Mouse (Mus musculus): ENCODE measurements around the gene Faap24. TPM values are rescaled to one million over a fixed set of nuclear protein-coding genes. Genes with fewer than 3 reads are reported as not detected.

Gene Faap24
- polyA plus RNA-seq, 1 experiment from 2014 or later: 24.2 TPM

DNA sequence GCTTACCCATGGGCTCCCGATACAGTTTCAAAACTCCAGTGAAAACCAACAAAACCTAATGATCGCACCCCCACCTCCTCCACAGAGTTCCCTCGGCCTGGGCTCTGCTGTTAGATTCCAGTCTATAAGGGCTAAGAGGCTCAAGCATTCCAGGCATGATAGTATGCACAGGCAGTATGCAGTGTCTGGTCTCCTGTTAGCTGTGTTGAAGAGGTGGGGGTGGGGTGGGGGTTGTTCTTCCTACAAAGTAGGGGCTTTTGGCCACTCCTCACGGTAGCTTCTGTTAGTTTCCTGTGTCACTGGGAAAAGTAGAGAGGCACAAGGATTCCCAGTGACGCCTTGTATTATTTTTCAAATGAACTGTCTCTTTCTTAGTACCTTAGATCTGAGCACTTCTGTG, 34.4 kb downstream of the Faap24 start:
- H3K4me1 ChIP-seq: no peaks in the 10 kb centered on the region
- WGBS: 84% methylated on average over 5 of the region's 5 CpGs
- H3K9me3 ChIP-seq: no peaks in the 10 kb centered on the region
- H3K36me3 ChIP-seq: no peaks in the 10 kb centered on the region
- no peaks in the 10 kb centered on the region for H3K27me3 ChIP-seq (replicated peaks)
- ATAC-seq (ENCODE audit: low FRiP score, low read depth): no peak
- no peak overlapping the region for H3K9ac ChIP-seq
- no peak overlapping the region for H3K4me2 ChIP-seq (replicated peaks)
- no peak overlapping the region for H3K27ac ChIP-seq
- H3K4me3 ChIP-seq: no peak overlapping the region

DNA sequence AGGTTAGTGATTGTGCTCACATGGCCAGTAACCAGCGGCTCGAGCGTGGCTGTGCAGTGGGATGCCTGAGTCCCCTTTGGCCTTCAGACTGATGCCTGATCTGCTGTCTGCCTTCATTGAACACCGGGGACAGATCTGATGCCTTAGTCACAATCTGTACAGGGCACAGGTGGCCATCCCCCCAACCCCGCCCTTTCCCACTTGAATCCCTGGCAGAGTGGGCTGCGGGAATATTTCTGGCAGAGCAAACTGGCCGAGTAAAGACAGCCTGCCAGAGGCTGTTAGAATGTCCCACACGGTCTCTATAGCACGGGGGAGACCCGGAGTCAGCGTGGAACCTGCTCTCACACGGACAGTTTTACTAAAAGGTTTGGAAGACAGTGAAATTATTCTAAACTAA, 39.0 kb downstream of the Faap24 start:
- 91% methylated on average over 12 of the region's 12 CpGs for WGBS
- H3K4me2 ChIP-seq (replicated peaks): no peak overlapping the region
- no peak for ATAC-seq (ENCODE audit: low FRiP score, low read depth)
- H3K9me3 ChIP-seq: 0 out of 2 replicates have a peak, but pooled peaks cover 3% of the 10 kb centered on the region
- no peaks in the 10 kb centered on the region for H3K4me1 ChIP-seq
- H3K27me3 ChIP-seq (replicated peaks): no peaks in the 10 kb centered on the region
- H3K36me3 ChIP-seq: no peaks in the 10 kb centered on the region
- H3K9ac ChIP-seq: no peak overlapping the region
- H3K27ac ChIP-seq: no peak overlapping the region
- H3K4me3 ChIP-seq: no peak overlapping the region

DNA sequence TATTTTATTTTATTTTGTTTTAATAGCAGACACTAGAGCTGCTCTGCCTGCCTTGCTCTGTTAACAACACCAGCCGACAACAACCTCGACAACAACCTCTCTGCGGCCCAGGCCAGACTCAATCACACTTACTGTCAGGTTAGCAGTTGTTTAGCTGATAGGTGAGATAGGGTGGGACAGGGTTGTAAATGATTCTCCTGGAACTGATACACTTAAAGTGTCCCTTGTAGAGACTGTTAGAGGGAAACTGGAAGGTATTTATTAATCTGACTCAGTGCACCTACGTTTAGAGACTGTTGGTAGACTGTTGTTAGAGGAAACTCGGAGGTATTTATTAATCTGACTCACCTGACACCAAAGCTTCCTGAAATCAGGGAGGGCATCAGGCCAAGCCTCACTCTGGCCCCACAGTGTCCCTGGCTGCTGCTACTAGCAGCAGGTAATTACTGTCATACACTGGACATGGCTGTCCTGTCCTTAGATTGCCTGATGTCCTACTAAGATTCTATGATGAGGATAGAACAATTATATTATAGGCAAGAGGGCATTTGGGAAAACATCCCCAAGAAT, 41.2 kb downstream of the Faap24 start:
- Histone ChIP-seq H3K36me3 (no peaks in the 10 kb centered on the region), H3K27me3 (replicated peaks) (no peaks in the 10 kb centered on the region), H3K4me3 (no peak overlapping the region), H3K9ac (no peak overlapping the region), H3K9me3 (0 out of 2 replicates have a peak, but pooled peaks cover 3% of the 10 kb centered on the region), H3K4me2 (replicated peaks) (no peak overlapping the region), H3K27ac (no peak overlapping the region), H3K4me1 (no peaks in the 10 kb centered on the region)
- no peak for ATAC-seq (ENCODE audit: low FRiP score, low read depth)
- WGBS: 87% methylated on average over 5 of the region's 5 CpGs

DNA sequence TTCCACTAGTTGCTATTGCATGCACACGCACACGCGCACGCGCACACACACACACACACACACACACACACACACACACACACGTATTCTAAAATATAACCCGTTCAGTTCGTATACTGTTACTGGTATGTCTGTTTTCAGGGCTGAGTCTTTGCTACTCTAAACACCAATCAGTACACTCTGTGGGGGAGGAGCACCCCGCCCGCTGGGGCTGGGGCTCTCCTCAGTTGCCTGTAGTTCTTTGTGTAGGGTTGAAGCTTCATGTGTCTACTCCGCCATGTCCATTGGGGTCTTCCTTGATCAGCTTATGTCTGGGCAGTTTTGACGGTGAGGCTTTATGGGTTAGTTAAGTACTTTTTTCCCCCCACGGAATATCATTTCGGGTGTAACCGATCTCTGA, 43.3 kb downstream of the Faap24 start:
- no peak overlapping the region for H3K4me3 ChIP-seq
- H3K27ac ChIP-seq: no peak overlapping the region
- H3K4me1 ChIP-seq: no peaks in the 10 kb centered on the region
- H3K36me3 ChIP-seq: no peaks in the 10 kb centered on the region
- no peak overlapping the region for H3K4me2 ChIP-seq (replicated peaks)
- 0 out of 2 replicates have a peak, but pooled peaks cover 3% of the 10 kb centered on the region for H3K9me3 ChIP-seq
- ATAC-seq (ENCODE audit: low FRiP score, low read depth): no peak
- no peak overlapping the region for H3K9ac ChIP-seq
- WGBS: 95% methylated on average over 15 of the region's 15 CpGs
- no peaks in the 10 kb centered on the region for H3K27me3 ChIP-seq (replicated peaks)

DNA sequence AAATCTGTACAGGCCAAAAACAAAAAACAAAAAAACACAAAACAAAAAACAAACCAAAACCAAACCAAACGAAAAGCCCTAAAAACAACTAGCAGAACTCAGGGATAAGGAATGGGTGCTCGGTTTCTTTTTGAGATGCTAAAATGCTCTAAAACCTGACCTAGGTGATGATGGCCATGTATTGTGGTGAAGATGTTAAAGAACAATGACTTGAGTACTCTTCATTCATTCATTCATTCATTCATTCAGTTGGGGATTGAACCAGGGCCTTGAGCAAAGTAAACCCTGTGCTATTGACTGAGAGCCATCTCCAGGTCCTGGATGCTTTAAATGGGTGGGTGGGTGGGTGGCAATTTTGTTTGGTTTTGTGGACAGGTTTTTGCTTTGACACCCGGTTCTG, 45.5 kb downstream of the Faap24 start:
- H3K27ac ChIP-seq: no peak overlapping the region

DNA sequence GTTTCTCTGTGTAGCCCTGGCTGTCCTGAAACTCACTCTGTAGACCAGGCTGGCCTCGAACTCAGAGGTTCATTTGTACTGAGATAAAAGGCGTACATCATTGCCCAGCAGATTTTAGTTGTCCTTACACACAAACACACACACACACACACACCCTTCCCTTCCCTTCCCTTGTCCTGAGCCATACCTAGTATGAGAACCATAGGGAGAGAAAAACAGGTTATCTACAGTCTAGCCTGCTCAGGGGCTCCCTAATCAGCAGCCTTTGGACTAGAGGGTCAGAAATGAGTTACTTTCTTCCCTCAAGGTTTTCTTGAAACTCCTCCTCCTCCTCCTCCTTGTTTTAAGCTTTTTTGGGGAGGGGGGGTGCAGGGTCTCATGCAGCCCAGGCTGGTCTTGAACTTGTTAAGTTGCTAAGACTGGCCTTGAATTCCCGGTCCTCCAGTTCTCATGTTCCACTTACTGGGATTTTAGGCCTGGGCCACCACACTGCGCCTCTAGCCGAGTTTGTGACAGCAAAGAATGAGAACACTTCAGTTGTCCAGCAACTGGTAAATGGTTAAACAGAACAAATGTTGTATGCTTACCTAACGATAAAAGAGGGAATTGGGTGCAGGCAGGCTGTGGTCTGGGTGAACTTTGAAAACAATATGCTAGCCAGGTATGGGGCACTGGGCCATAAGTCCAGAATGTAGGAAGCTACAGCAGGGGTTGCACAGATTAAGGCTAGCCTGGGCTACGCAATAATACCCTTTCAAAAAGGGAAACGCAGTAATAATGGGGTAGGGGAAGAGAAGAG, 46.6 kb downstream of the Faap24 start:
- Histone ChIP-seq H3K27ac (no peak overlapping the region), H3K9ac (no peak overlapping the region), H3K4me3 (no peak overlapping the region), H3K9me3 (0 out of 2 replicates have a peak, but pooled peaks cover 3% of the 10 kb centered on the region), H3K27me3 (replicated peaks) (no peaks in the 10 kb centered on the region), H3K4me1 (no peaks in the 10 kb centered on the region), H3K36me3 (no peaks in the 10 kb centered on the region), H3K4me2 (replicated peaks) (no peak overlapping the region)
- no peak for ATAC-seq (ENCODE audit: low FRiP score, low read depth)
- WGBS: 94% methylated on average over 8 of the region's 8 CpGs

More for the DNA sequence above, 45.5 kb downstream of the Faap24 start:
- ATAC-seq (ENCODE audit: low FRiP score, low read depth): no peak
- 0 out of 2 replicates have a peak, but pooled peaks cover 3% of the 10 kb centered on the region for H3K9me3 ChIP-seq
- no peak overlapping the region for H3K4me3 ChIP-seq
- no peak overlapping the region for H3K9ac ChIP-seq
- WGBS: 97% methylated on average over 3 of the region's 3 CpGs
- no peaks in the 10 kb centered on the region for H3K27me3 ChIP-seq (replicated peaks)
- no peak overlapping the region for H3K4me2 ChIP-seq (replicated peaks)
- H3K36me3 ChIP-seq: no peaks in the 10 kb centered on the region
- no peaks in the 10 kb centered on the region for H3K4me1 ChIP-seq

DNA sequence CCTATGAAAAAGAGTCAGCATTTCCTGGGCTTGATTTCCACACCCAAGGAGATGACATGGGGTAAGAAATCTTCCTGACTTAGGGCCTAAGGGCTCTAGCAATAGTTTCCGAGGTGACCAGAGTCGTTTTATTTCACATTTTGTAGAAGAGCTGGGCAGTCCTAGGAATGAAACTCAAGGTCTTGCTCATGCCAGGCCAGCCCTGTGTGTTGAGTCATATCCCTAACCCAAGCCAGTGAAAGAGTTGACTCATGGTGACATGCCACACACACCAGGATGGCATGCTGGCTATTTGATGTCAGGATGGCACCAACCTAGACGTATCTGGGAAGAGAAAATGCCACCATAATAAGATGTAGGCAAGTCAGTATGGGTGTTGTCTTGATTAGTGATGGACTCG, 47.6 kb downstream of the Faap24 start:
- no peaks in the 10 kb centered on the region for H3K4me1 ChIP-seq
- H3K9me3 ChIP-seq: 0 out of 2 replicates have a peak, but pooled peaks cover 2% of the 10 kb centered on the region
- no peak for ATAC-seq (ENCODE audit: low FRiP score, low read depth)
- H3K9ac ChIP-seq: no peak overlapping the region
- WGBS: 89% methylated on average over 4 of the region's 4 CpGs
- no peaks in the 10 kb centered on the region for H3K27me3 ChIP-seq (replicated peaks)
- no peaks in the 10 kb centered on the region for H3K36me3 ChIP-seq
- no peak overlapping the region for H3K4me2 ChIP-seq (replicated peaks)
- no peak overlapping the region for H3K27ac ChIP-seq
- H3K4me3 ChIP-seq: no peak overlapping the region

DNA sequence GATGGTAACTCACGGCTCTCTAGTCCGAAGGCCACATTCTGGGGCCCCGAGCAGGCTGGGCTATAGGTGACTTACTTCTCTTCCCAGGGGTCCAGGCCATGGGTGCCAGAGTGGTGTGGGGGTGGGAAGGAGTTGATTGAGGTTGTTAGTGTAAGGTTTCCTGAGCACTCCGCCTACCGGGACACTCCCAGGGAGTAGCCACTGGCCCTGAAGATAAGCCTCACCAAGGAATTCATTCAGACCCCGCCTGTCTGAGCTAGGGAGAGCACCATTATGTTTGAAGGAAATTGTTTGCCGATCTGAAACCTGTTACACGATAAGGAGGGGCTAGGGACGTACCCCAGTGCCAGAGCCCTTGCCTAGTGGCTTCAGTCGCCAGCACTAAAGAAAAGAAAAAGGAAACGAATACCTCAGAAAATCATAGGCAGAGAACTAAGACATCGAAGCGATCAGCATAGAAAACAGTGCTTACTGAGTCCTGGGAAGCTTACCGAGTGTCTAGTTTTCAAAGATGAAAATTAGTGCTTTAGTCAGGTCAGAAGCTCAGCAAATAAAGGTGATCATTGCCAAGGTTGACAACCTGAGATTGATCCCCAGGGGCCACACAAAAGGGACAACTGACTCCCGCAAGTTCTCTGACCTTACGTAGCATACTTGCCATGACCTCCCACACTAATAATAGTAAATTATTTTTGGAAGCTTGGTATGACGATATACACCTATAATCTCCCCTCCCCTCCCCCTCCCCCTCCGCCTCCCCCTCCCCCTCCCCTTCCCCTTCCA, 48.5 kb downstream of the Faap24 start:
- H3K27me3 ChIP-seq (replicated peaks): no peaks in the 10 kb centered on the region
- ATAC-seq (ENCODE audit: low FRiP score, low read depth): no peak
- no peak overlapping the region for H3K4me3 ChIP-seq
- H3K9ac ChIP-seq: no peak overlapping the region
- H3K4me1 ChIP-seq: no peaks in the 10 kb centered on the region
- H3K27ac ChIP-seq: no peak overlapping the region
- no peaks in the 10 kb centered on the region for H3K36me3 ChIP-seq
- no peak overlapping the region for H3K4me2 ChIP-seq (replicated peaks)
- H3K9me3 ChIP-seq: no peaks in the 10 kb centered on the region
- 78% methylated on average over 17 of the region's 18 CpGs for WGBS

DNA sequence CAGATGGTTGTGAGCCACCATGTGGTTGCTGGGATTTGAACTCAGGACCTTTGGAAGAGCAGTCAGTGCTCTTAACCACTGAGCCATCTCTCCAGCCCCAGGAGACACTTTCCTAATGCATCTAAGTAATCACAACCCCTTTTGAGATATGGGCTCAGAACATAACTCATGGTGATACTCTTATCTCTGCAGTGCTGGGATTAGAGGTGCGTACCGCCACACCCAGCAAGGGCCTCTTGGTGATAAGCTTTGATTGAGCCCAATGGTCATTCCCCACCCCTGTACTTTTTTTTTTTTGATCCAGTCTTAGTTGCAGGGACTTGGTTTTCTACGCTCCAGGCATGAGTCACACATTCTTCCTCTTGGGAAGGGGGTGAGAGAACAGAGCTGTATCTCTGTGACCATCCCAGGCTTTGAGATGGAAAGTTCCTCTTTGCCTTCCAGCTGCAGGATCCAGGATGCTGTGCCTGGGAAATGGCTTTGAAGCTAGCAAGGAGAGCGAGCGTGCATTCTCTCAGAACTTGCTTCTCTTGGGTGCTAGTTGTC, 51.8 kb downstream of the Faap24 start:
- no peak overlapping the region for H3K9ac ChIP-seq
- H3K4me1 ChIP-seq: peaks cover 4% of the 10 kb centered on the region; the same call in 1 of the 2 replicates
- no peaks in the 10 kb centered on the region for H3K27me3 ChIP-seq (replicated peaks)
- 94% methylated on average over 5 of the region's 5 CpGs for WGBS
- H3K9me3 ChIP-seq: no peaks in the 10 kb centered on the region
- H3K4me2 ChIP-seq (replicated peaks): no peak overlapping the region
- no peak for ATAC-seq (ENCODE audit: low FRiP score, low read depth)
- no peak overlapping the region for H3K27ac ChIP-seq
- no peak overlapping the region for H3K4me3 ChIP-seq
- H3K36me3 ChIP-seq: no peaks in the 10 kb centered on the region

DNA sequence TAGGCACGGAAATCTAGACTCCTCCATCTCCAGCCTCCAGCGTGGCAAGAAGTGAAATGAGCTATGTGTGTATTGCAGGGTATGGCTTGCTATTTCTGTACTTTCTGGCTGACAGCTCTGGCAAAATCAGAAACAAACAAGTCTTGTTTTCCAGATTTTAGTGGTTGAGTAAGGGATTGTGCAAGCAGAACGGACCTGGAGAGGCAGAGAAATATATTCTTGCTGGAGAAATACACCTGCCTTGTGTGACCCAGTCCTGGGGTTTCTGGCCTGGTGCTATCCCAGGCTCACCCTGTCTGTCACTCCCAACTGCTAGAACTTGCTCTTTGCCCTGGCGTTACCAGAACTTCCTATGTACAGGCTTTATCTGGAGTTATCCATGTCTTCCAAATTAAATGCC, 54.1 kb downstream of the Faap24 start:
- WGBS: 81% methylated on average over 4 of the region's 4 CpGs
- no peaks in the 10 kb centered on the region for H3K36me3 ChIP-seq
- no peak overlapping the region for H3K4me2 ChIP-seq (replicated peaks)
- no peak overlapping the region for H3K4me3 ChIP-seq
- H3K27me3 ChIP-seq (replicated peaks): no peaks in the 10 kb centered on the region
- ATAC-seq (ENCODE audit: low FRiP score, low read depth): no peak
- no peaks in the 10 kb centered on the region for H3K9me3 ChIP-seq
- H3K9ac ChIP-seq: no peak overlapping the region
- H3K27ac ChIP-seq: no peak overlapping the region
- H3K4me1 ChIP-seq: peaks cover 4% of the 10 kb centered on the region; the same call in 1 of the 2 replicates
